Comparison of ENCODE assay signal across 10 mouse cellular contexts in genomic region chr2:24995332-24995731, GRCm38 (mm10). TPM values are rescaled to one million over a fixed set of nuclear protein-coding genes. Genes with fewer than 3 reads are reported as not detected.
DNase-seq lines count a peak whose midpoint lies in the region.
"Had no signal": no experiment of that assay in that cellular context is flagged by ENCODE, and none has a peak within 500 bp of the region (broad histone marks: within the 10 kb centered on the region; RNA-seq: fewer than 3 reads in every experiment).

No protein-coding gene starts in this region.

- DNase-seq in layer of hippocampus, adult 11-12 months (ENCODE audit: low spot score), result peak; percentile 28
- DNase-seq in layer of hippocampus, postnatal 10 days (ENCODE audit: low spot score in 2 of 2), result no peak
- peak; percentile 41 for DNase-seq in adrenal gland, postnatal 14 days
- DNase-seq in brain, adult 2 months (ENCODE audit: low read depth, low spot score), result peak; percentile 67
- DNase-seq in right cerebral cortex, postnatal 14 days, result peak; percentile 20
- no peak for DNase-seq in T-cell, adult 2 months (ENCODE audit: low spot score)
- no peak for DNase-seq in testis, postnatal 10 days (ENCODE audit: low spot score)
- DNase-seq: cerebellum, adult 9-10 months; gastrocnemius, postnatal 14 days; heart, postnatal 10 days had no signal

RNA-seq across cellular contexts. Expression of gene Pnpla7, which starts 19.5 kb away (rescaled TPM):
- total RNA-seq in layer of hippocampus, postnatal 10 days (2021), result 10 to 100 TPM; 12.9 to 14.2 TPM
- total RNA-seq in adrenal gland, postnatal 14 days (2021), result 34.2 and 38.3 TPM in 2 replicates

RNA-seq across cellular contexts. Expression of gene Mrpl41, which starts 20.4 kb away (rescaled TPM):
- total RNA-seq in layer of hippocampus, postnatal 10 days (2021), result 10 to 100 TPM; 84.9 to 94.6 TPM
- total RNA-seq in adrenal gland, postnatal 14 days (2021), result 85.7 and 89.8 TPM in 2 replicates

RNA-seq across cellular contexts. Expression of gene Dph7, which starts 33.1 kb away (rescaled TPM):
- total RNA-seq in layer of hippocampus, postnatal 10 days (2021), result 10 to 100 TPM; 24.9 to 29.5 TPM
- total RNA-seq in adrenal gland, postnatal 14 days (2021), result 8.5 and 9.9 TPM in 2 replicates

RNA-seq across cellular contexts. Expression of gene Zmynd19, which starts 45.7 kb away (rescaled TPM):
- 10 to 100 TPM; 42.0 to 44.2 TPM for total RNA-seq in layer of hippocampus, postnatal 10 days (2021)
- 24.5 and 25.9 TPM in 2 replicates for total RNA-seq in adrenal gland, postnatal 14 days (2021)

RNA-seq across cellular contexts. Expression of gene Nsmf, which starts 58.8 kb away (rescaled TPM):
- 100 to 1,000 TPM; 793 to 858 TPM for total RNA-seq in layer of hippocampus, postnatal 10 days (2021)
- 58.5 and 61.2 TPM in 2 replicates for total RNA-seq in adrenal gland, postnatal 14 days (2021)

Comparison
In these comparisons a context has a peak if more than half of its experiments do, and no peak if none do; other contexts are left out.
1. DNase-seq: peak in layer of hippocampus, adult 11-12 months (single experiment), adrenal gland, postnatal 14 days (single experiment), brain, adult 2 months (single experiment) and right cerebral cortex, postnatal 14 days (single experiment); none in layer of hippocampus, postnatal 10 days (0 of 2), T-cell, adult 2 months (single experiment) and testis, postnatal 10 days (single experiment).